Mouse (Mus musculus) forebrain, postnatal 0 days (tissue): ENCODE data around the gene Zfyve1. TPM values are rescaled to one million over a fixed set of nuclear protein-coding genes. Genes with fewer than 3 reads are reported as not detected.

ENCODE experiments used
- ATAC-seq: fragments of 200-750 bp; cut with Nextera tagmentation; 2 replicates; pipeline ENCODE4 v1.8.0; 2017; ENCODE audit warnings: mild to moderate bottlenecking, moderate library complexity
- DNase-seq: peaks from one replicate; pipeline ENCODE4 v3.0.0-alpha.2; 2015
- H3K27ac ChIP-seq: fragments of 300-500 bp; sonication (generic); 2 replicates; pipeline ENCODE4 v1.5.1; 2014; ENCODE audit warnings: low read depth, mild to moderate bottlenecking, antibody characterized with exemption, low read length, moderate library complexity, mixed read lengths
- H3K27me3 ChIP-seq: fragments of 300-500 bp; sonication (generic); 2 replicates; pipeline ENCODE4 v1.6.1; 2014; ENCODE audit warnings: mild to moderate bottlenecking, low read length, mixed read lengths; ENCODE audit not compliant: insufficient read depth
- H3K36me3 ChIP-seq: fragments of 300-500 bp; sonication (generic); 2 replicates; pipeline ENCODE4 v1.6.1; 2014; ENCODE audit warnings: mild to moderate bottlenecking, moderate library complexity; ENCODE audit not compliant: insufficient read depth
- H3K4me1 ChIP-seq: fragments of 300-500 bp; sonication (generic); 2 replicates; pipeline ENCODE4 v1.6.1; 2014; ENCODE audit warnings: antibody characterized with exemption; ENCODE audit not compliant: insufficient read depth
- H3K4me2 ChIP-seq: fragments of 300-500 bp; sonication (generic); 2 replicates; pipeline ENCODE4 v1.6.1; 2014; ENCODE audit warnings: low read depth, mild to moderate bottlenecking, moderate library complexity
- H3K4me3 ChIP-seq: fragments of 300-500 bp; sonication (generic); 2 replicates; pipeline ENCODE4 v1.5.1; 2014; ENCODE audit warnings: low read depth, low read length, mixed read lengths
- H3K9ac ChIP-seq: fragments of 300-500 bp; sonication (generic); 2 replicates; pipeline ENCODE4 v1.6.1; 2014; ENCODE audit warnings: mild to moderate bottlenecking
- H3K9me3 ChIP-seq: fragments of 300-500 bp; sonication (generic); 2 replicates; pipeline ENCODE4 v1.6.1; 2016; ENCODE audit warnings: low read length
- CTCF ChIP-seq: sonication (generic); IDR thresholded peaks from 2 replicates; pipeline ENCODE4 v1.5.1; 2016; ENCODE audit warnings: antibody characterized with exemption, control low read depth, low read depth
- WGBS: fragments of 180-500 bp; shearing (Covaris S2); extraction: QIAGEN DNeasy Blood & Tissue Kit; methylation state at CpG from one replicate; pipeline ENCODE4 v1.1.7; 2014; 5-methylcytosine and 5-hydroxymethylcytosine counted together
- polyA plus RNA-seq: library from polyadenylated mRNA; unstranded; fragments of >200 nt; fragmentation: Nextera tagmentation; extraction: Ambion mirVana; gene quantifications from 2 replicates; pipeline ENCODE4 v1.2.1, GENCODE M21; 2015
- total RNA-seq: library from RNA; depleted of rRNA; stranded (reverse); fragments of >200 nt; gene quantifications from 2 replicates; pipeline ENCODE4 v1.2.3, GENCODE M21; 2014; rRNA removed

Gene Zfyve1
- total and polyA plus RNA-seq, 2 experiments from 2014 or later = 18.5 to 40.6 TPM

DNA sequence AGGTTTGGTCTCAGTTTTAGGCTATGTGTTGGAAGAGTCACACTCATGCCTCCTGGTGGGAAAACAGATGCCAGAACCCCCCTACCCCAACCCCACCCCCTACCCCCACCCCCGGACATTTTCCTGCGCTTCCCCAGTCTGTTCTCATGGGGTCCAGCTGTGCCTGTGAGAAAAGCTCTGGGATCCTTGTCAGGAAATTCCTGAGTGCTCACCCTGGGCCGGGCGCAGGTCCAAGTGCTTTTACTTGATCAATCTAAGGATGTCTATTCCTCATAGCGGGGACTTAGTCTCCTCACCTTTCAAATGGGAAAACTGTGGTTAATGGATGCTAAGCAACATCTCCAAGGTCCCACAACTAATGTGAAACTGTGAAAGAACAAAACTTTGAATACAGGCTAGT lies 83.8 kb downstream of the Zfyve1 start:
- Histone ChIP-seq H3K4me3 (no peak overlapping the region), H3K9ac (no peak overlapping the region), H3K27ac (no peak overlapping the region), H3K27me3 (no peaks in the 10 kb centered on the region), H3K4me2 (no peak overlapping the region), H3K36me3 (no peaks in the 10 kb centered on the region), H3K9me3 (no peaks in the 10 kb centered on the region), H3K4me1 (0 out of 2 replicates have a peak, but pooled peaks cover 9% of the 10 kb centered on the region)
- ATAC-seq (peak; percentile 40; the same call in 1 of the 2 replicates), DNase-seq (no peak)
- whole genome bisulfite sequencing = 20% methylated on average over 5 of the region's 5 CpGs
- no peak for TF ChIP-seq CTCF

DNA sequence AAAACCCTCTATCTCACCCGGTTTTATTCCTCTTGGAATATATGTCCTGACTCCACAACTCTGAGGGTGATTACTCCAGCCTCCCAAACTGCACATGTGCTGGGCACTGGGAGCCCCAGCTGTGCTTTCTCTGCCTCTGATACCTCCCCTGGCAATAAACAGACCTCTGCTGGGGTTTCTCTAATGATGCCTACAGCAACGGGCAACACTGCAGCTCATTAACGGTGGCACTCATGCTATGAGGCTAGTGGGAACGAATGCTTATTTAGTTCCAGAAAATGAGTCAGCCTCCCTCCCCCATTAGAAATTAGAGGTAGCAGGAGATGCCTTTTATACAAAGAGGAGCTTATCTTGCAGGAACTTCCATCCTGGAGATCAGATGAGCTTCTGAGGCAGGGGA lies 84.2 kb downstream of the Zfyve1 start:
- 11% methylated on average over 4 of the region's 4 CpGs for WGBS
- Histone ChIP-seq H3K36me3 (no peaks in the 10 kb centered on the region), H3K4me1 (0 out of 2 replicates have a peak, but pooled peaks cover 9% of the 10 kb centered on the region), H3K4me3 (no peak overlapping the region), H3K27me3 (no peaks in the 10 kb centered on the region), H3K9me3 (no peaks in the 10 kb centered on the region), H3K4me2 (no peak overlapping the region), H3K27ac (no peak overlapping the region), H3K9ac (no peak overlapping the region)
- peak; percentile 55 for ATAC-seq
- no peak for DNase-seq
- no peak for TF ChIP-seq CTCF

DNA sequence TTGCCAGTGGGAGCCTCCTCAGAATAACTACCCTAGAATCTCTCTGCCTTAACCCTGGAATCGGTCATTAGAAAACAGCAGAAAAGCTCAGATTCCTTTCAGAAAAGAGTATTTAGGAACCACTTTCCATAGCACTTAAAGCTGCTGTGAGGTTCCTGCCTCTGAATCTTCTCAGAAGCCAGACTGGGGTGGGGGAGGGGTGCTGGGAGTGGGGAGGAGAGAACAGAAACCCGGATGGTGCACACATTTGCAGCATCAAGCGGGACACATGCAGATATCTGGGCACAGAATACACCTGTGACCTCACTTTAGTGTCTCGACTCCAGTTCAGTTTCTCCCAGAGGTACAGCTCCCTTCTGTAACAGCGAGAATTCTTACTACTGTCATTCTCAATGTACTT lies 86.4 kb downstream of the Zfyve1 start:
- ATAC-seq (no peak), DNase-seq (no peak)
- no peak overlapping the region for H3K9ac ChIP-seq
- no peaks in the 10 kb centered on the region for H3K36me3 ChIP-seq
- H3K4me1 ChIP-seq = 0 out of 2 replicates have a peak, but pooled peaks cover 9% of the 10 kb centered on the region
- no peak overlapping the region for H3K4me2 ChIP-seq
- no peak for TF ChIP-seq CTCF
- H3K9me3 ChIP-seq = no peaks in the 10 kb centered on the region
- no peak overlapping the region for H3K4me3 ChIP-seq
- H3K27me3 ChIP-seq = no peaks in the 10 kb centered on the region
- 84% methylated on average over 5 of the region's 5 CpGs for WGBS
- no peak overlapping the region for H3K27ac ChIP-seq

DNA sequence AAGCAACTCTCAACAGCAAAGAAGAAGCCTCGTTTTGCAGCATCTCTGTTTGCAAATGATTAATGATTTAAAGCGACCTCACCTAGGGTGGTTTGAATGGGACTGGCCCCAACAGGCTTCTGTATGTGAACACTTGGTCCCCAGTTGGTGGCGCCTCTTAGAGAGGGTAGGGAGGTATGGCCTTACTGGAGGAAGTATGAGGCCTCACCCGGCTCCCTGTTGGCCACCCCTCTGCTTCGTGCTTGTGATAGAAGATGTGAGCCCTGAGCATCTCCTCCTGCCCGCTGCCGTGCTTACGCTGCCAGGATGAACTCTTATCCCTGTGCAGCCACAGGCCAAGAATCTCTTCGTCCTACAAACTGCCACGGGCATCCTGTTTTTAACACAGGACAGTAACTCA lies 90.5 kb downstream of the Zfyve1 start:
- no peaks in the 10 kb centered on the region for H3K27me3 ChIP-seq
- H3K36me3 ChIP-seq = no peaks in the 10 kb centered on the region
- no peaks in the 10 kb centered on the region for H3K9me3 ChIP-seq
- H3K9ac ChIP-seq = no peak overlapping the region
- H3K27ac ChIP-seq = no peak overlapping the region
- H3K4me1 ChIP-seq = no peaks in the 10 kb centered on the region
- no peak overlapping the region for H3K4me3 ChIP-seq
- DNase-seq = no peak
- TF ChIP-seq CTCF = no peak
- WGBS = 84% methylated on average over 10 of the region's 10 CpGs
- ATAC-seq = no peak
- no peak overlapping the region for H3K4me2 ChIP-seq

DNA sequence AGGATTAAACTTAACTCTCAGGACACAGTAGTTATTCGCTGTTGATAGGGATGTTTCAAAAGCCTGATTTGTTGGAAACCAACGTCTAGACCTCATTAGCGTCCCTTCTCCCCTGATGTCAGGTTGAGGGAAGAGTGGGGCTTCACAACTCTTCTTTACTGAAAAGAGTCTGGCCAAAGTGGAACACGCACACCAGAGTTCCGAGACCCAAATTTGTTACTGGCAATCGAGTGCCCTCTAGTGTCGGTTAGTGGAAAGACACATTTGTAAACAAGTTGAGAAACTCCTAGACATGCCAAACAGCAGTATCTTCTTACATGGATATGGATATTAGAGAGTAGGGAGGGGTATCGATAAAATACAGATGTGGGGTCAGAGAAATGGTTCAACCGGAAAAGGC lies 94.8 kb downstream of the Zfyve1 start:
- H3K9me3 ChIP-seq = no peaks in the 10 kb centered on the region
- ATAC-seq = peak; percentile 50
- peak; percentile 88 for TF ChIP-seq CTCF
- no peaks in the 10 kb centered on the region for H3K4me1 ChIP-seq
- H3K27me3 ChIP-seq = no peaks in the 10 kb centered on the region
- H3K27ac ChIP-seq = no peak overlapping the region
- 7% methylated on average over 9 of the region's 9 CpGs for WGBS
- H3K4me3 ChIP-seq = no peak overlapping the region
- DNase-seq = peak; percentile 91
- H3K36me3 ChIP-seq = no peaks in the 10 kb centered on the region
- no peak overlapping the region for H3K4me2 ChIP-seq
- H3K9ac ChIP-seq = no peak overlapping the region

DNA sequence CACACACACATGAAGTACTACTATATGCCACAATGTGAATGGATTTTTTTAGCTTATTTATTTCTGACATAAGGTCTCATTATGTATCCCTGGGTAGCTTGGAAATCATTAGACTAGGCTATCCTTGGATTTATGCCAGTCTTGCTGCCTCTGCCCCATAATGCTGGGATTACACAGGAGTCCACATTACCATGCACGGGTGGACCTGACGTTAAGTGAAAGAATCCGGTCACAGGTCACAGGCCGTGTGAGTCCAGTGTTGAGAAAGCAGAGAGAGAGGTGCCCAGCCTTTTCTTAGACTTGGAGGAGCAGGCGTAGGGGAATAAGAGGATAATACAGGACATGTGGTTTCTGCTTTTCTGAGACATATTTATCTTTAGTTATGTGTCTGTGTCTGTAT lies 97.8 kb downstream of the Zfyve1 start:
- Histone ChIP-seq H3K9ac (no peak overlapping the region), H3K27me3 (no peaks in the 10 kb centered on the region), H3K36me3 (no peaks in the 10 kb centered on the region), H3K27ac (no peak overlapping the region), H3K9me3 (no peaks in the 10 kb centered on the region), H3K4me3 (no peak overlapping the region), H3K4me2 (no peak overlapping the region), H3K4me1 (no peaks in the 10 kb centered on the region)
- no peak for DNase-seq
- no peak for ATAC-seq
- 66% methylated on average over 5 of the region's 5 CpGs for WGBS
- no peak for TF ChIP-seq CTCF

DNA sequence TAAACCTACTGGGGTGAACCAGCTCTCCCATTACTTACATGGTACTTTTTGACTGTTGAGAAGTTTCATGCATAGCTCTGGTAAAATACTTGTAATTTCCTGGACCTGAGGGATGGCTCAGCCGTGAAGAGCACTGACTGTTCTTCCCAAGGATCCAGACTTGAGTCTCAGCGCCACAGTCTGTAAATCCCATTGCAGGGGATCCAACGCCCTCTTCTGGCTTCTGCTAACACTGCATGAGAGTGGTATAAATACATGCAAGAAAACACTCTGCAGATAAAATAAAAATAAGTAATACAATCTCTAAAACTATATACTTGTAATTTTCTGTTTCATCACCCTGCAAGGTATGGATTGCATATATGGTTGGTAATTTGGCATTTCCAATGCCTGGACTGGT lies 99.1 kb downstream of the Zfyve1 start:
- Histone ChIP-seq H3K9me3 (no peaks in the 10 kb centered on the region), H3K4me1 (no peaks in the 10 kb centered on the region), H3K27ac (no peak overlapping the region), H3K9ac (no peak overlapping the region), H3K4me2 (no peak overlapping the region), H3K36me3 (no peaks in the 10 kb centered on the region), H3K27me3 (no peaks in the 10 kb centered on the region), H3K4me3 (no peak overlapping the region)
- 84% methylated on average over 3 of the region's 3 CpGs for WGBS
- TF ChIP-seq CTCF = no peak
- ATAC-seq (no peak), DNase-seq (no peak)

DNA sequence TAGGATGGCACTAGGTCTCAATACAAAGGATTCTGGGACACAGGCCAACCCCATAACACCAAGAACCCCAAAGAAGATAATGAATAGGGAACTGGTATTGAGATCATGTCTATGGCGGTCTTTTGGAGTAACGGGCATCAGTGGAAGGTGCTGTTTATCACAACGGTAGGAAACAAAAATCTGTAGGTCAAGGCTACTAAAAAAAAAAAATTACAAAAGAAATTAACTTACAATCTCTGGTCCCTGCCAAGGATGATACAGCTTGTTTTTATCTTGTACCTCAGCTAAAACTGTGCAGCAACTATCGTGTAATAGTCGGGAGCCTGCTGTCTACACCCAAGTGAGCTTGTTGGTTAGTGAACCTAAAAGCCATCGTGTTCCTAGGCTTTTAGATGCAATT lies 100.3 kb downstream of the Zfyve1 start:
- no peak overlapping the region for H3K4me2 ChIP-seq
- no peak for ATAC-seq
- H3K9me3 ChIP-seq = no peaks in the 10 kb centered on the region
- H3K9ac ChIP-seq = no peak overlapping the region
- no peak overlapping the region for H3K4me3 ChIP-seq
- DNase-seq = no peak
- H3K27me3 ChIP-seq = no peaks in the 10 kb centered on the region
- H3K36me3 ChIP-seq = no peaks in the 10 kb centered on the region
- no peak for TF ChIP-seq CTCF
- H3K4me1 ChIP-seq = no peaks in the 10 kb centered on the region
- H3K27ac ChIP-seq = no peak overlapping the region
- WGBS = 76% methylated on average over 6 of the region's 6 CpGs

Other genes with a start within 250 kb of the Zfyve1 start
- 11.4 and 15.3 TPM in 2 replicates for gene Dpf3, start 109.5 kb downstream of the Zfyve1 start, total RNA-seq
- gene Dpf3, start 109.5 kb downstream of the Zfyve1 start, polyA plus RNA-seq = 4.9 and 8.1 TPM in 2 replicates
- 45.3 and 49.7 TPM in 2 replicates for gene Dcaf4, start 76.8 kb downstream of the Zfyve1 start, total RNA-seq
- gene Dcaf4, start 76.8 kb downstream of the Zfyve1 start, polyA plus RNA-seq = 42.4 and 42.7 TPM in 2 replicates
- 93.3 and 116 TPM in 2 replicates for gene Rbm25, start 34.0 kb upstream of the Zfyve1 start, total RNA-seq
- 158 and 227 TPM in 2 replicates for gene Rbm25, start 34.0 kb upstream of the Zfyve1 start, polyA plus RNA-seq
- 47.7 and 51.7 TPM in 2 replicates for gene Psen1, start 90.9 kb upstream of the Zfyve1 start, total RNA-seq
- gene Psen1, start 90.9 kb upstream of the Zfyve1 start, polyA plus RNA-seq = 47.5 and 58.0 TPM in 2 replicates
- 1.8 and 2.7 TPM in 2 replicates for gene Papln, start 166.4 kb upstream of the Zfyve1 start, total RNA-seq
- 0.23 and 0.40 TPM in 2 replicates for gene Papln, start 166.4 kb upstream of the Zfyve1 start, polyA plus RNA-seq